Mouse (Mus musculus) brain, embryonic 14.5 days (tissue): ENCODE results near the gene Ttc41.

ENCODE experiments used
- CTCF ChIP-seq: fragments of 200-500 bp; IDR thresholded peaks from 2 replicates; pipeline ENCODE4 v1.5.1; 2012; ENCODE audit warnings: inconsistent platforms, mild to moderate bottlenecking, moderate library complexity, borderline replicate concordance; ENCODE audit not compliant: insufficient read depth, insufficient read length; ENCODE audit errors: extremely low read depth
- POLR2A ChIP-seq: fragments of 200-500 bp; IDR thresholded peaks from 2 replicates; pipeline ENCODE4 v1.6.1; 2012; ENCODE audit warnings: mild to moderate bottlenecking, inconsistent platforms, borderline replicate concordance; ENCODE audit not compliant: poor library complexity, insufficient read depth, insufficient read length, severe bottlenecking; ENCODE audit errors: extremely low read depth

GRCm38 (mm10) chr10:86776281-86776680, 70.7 kb downstream of the Ttc41 start:
- TF ChIP-seq CTCF (no peak), POLR2A (no peak)
